Mouse (Mus musculus) hindbrain, embryonic 12.5 days (tissue): ENCODE results near the gene Azi2. TPM values are rescaled to one million over a fixed set of nuclear protein-coding genes. Genes with fewer than 3 reads are reported as not detected.

Experiments used
- ATAC-seq: fragments of 200-750 bp; cut with Nextera tagmentation; 2 replicates; pipeline ENCODE4 v1.8.0; 2017; ENCODE audit warnings: moderate TSS enrichment; ENCODE audit not compliant: low FRiP score
- H3K27ac ChIP-seq: fragments of 300-500 bp; sonication (generic); 2 replicates; pipeline ENCODE4 v1.5.1; 2016; ENCODE audit warnings: mild to moderate bottlenecking
- H3K27me3 ChIP-seq: fragments of 300-500 bp; sonication (generic); 2 replicates; pipeline ENCODE4 v1.6.1; 2016; ENCODE audit warnings: mild to moderate bottlenecking
- H3K36me3 ChIP-seq: fragments of 300-500 bp; sonication (generic); 2 replicates; pipeline ENCODE4 v1.6.1; 2016; ENCODE audit warnings: mild to moderate bottlenecking
- H3K4me1 ChIP-seq: fragments of 300-500 bp; sonication (generic); 2 replicates; pipeline ENCODE4 v1.6.1; 2016
- H3K4me2 ChIP-seq: fragments of 300-500 bp; sonication (generic); replicated peaks from 2 replicates; pipeline ENCODE4 v1.6.1; 2016; ENCODE audit warnings: mild to moderate bottlenecking
- H3K4me3 ChIP-seq: fragments of 300-500 bp; sonication (generic); 2 replicates; pipeline ENCODE4 v1.5.1; 2016; ENCODE audit warnings: mild to moderate bottlenecking
- H3K9ac ChIP-seq: fragments of 300-500 bp; sonication (generic); 2 replicates; pipeline ENCODE4 v1.6.1; 2016; ENCODE audit warnings: mild to moderate bottlenecking, moderate library complexity
- H3K9me3 ChIP-seq: fragments of 300-500 bp; sonication (generic); replicated peaks from 2 replicates; pipeline ENCODE4 v1.6.1; 2016; ENCODE audit warnings: mild to moderate bottlenecking
- WGBS: fragments of 180-500 bp; shearing (Covaris S2); methylation state at CpG from one replicate; pipeline ENCODE4 v1.1.7; 2016; 5-methylcytosine and 5-hydroxymethylcytosine counted together
- polyA plus RNA-seq: library from polyadenylated mRNA; unstranded; fragments of >200 nt; fragmentation: Nextera tagmentation; extraction: Ambion mirVana; gene quantifications from 2 replicates; pipeline ENCODE4 v1.2.1, GENCODE M21; 2016

Gene Azi2
- polyA plus RNA-seq, 1 experiment from 2014 or later = 79.0 TPM

DNA sequence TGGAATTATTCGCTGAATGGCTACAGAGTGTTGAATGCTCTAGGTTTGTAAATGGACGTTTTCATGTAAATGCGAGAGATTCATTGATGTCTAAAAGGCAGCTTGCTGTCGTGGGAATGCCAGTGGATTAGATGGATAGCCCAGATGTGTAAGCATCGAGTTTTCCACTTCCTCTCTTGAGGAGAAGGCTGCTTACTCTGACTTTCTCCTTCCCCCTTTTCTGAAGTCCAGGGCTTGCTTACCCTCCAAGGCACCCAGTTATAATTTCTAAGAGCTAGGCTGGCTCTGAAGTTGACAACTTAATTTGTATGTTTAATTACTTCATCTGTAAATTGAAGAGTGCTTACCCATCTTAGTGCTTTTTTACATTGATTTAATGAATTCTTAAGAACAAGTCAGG lies 1.3 kb downstream of the Azi2 start:
- H3K4me1 ChIP-seq = peaks cover 13% of the 10 kb centered on the region
- peak overlapping the region; percentile 63 for H3K4me2 ChIP-seq
- no peaks in the 10 kb centered on the region for H3K27me3 ChIP-seq
- no peak for ATAC-seq
- WGBS = 22% methylated on average over 5 of the region's 5 CpGs
- peak overlapping the region; percentile 79 for H3K4me3 ChIP-seq
- peak overlapping the region; percentile 87 for H3K9ac ChIP-seq
- H3K27ac ChIP-seq = no peak overlapping the region
- H3K9me3 ChIP-seq = no peaks in the 10 kb centered on the region
- H3K36me3 ChIP-seq = no peaks in the 10 kb centered on the region

GRCm38 (mm10) chr9:118042738-118043137 lies 2.4 kb downstream of the Azi2 start:
- Histone ChIP-seq H3K36me3 (no peaks in the 10 kb centered on the region), H3K4me1 (peaks cover 13% of the 10 kb centered on the region), H3K27ac (no peak overlapping the region), H3K27me3 (no peaks in the 10 kb centered on the region), H3K9me3 (no peaks in the 10 kb centered on the region), H3K4me2 (no peak overlapping the region), H3K9ac (no peak overlapping the region), H3K4me3 (no peak overlapping the region)
- ATAC-seq = no peak
- 95% methylated on average over 4 of the region's 4 CpGs for WGBS

DNA sequence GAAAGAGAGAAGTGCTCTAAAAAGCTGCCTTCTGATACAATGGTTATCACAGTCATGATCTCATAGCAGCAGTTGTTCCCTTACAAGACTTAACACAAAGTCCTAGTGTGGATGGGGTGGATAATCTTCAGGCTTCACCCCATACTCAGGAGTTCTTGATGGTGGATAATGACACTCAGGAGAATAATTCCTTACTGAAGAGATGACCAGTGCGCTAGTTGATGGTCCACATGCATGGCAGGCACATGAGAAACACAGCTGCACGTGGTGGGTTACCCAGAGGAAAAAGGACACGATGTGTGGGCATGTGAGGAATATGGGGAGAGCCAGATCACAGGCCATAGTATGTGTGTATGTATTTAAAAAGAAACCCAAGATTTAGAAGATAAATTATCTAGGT lies 3.3 kb downstream of the Azi2 start:
- no peak for ATAC-seq
- Histone ChIP-seq H3K9ac (no peak overlapping the region), H3K4me1 (peaks cover 13% of the 10 kb centered on the region), H3K36me3 (peaks cover 3% of the 10 kb centered on the region; the same call in 1 of the 2 replicates), H3K4me2 (no peak overlapping the region), H3K27me3 (no peaks in the 10 kb centered on the region), H3K9me3 (no peaks in the 10 kb centered on the region), H3K27ac (no peak overlapping the region), H3K4me3 (no peak overlapping the region)
- WGBS = 97% methylated on average over 3 of the region's 3 CpGs

DNA sequence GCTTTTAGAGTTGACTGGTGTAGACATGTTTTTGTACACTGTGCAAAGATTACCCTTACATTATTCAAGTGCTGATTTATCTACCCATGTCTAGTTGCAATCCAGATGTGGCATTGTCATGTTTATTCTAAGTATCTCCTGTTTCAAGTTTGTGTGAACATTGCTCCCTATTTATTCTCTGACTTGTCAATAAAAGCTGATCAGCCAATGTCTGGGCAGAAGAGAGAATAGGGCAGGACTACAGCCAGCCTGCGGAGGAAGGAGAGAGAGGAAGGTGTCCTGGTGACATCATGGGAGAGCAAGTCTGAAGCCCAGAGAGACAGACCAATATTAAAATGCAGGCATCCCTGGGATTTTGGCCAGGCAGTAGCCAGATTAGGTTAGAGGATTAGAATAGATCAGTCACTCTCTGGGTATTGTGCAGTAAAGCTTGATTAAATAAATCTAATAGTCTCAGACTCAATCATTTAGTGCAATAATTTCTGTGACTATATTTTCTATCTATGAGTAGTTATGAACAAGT lies 4.8 kb downstream of the Azi2 start:
- no peak overlapping the region for H3K9ac ChIP-seq
- ATAC-seq = no peak
- H3K27ac ChIP-seq = no peak overlapping the region
- H3K4me3 ChIP-seq = no peak overlapping the region
- H3K4me2 ChIP-seq = no peak overlapping the region
- no peaks in the 10 kb centered on the region for H3K9me3 ChIP-seq
- no peaks in the 10 kb centered on the region for H3K27me3 ChIP-seq
- H3K36me3 ChIP-seq = peaks cover 7% of the 10 kb centered on the region
- peaks cover 13% of the 10 kb centered on the region for H3K4me1 ChIP-seq
- WGBS = 87% methylated on average over 1 of the region's 1 CpGs

GRCm38 (mm10) chr9:118053286-118053685 lies 13.0 kb downstream of the Azi2 start:
- no peak for ATAC-seq
- peaks cover 36% of the 10 kb centered on the region for H3K36me3 ChIP-seq
- WGBS = 50% methylated on average over 1 of the region's 1 CpGs

GRCm38 (mm10) chr9:118059101-118059500 lies 18.8 kb downstream of the Azi2 start:
- no peaks in the 10 kb centered on the region for H3K9me3 ChIP-seq
- no peaks in the 10 kb centered on the region for H3K4me1 ChIP-seq
- no peak overlapping the region for H3K4me2 ChIP-seq
- no peak overlapping the region for H3K9ac ChIP-seq
- H3K27me3 ChIP-seq = no peaks in the 10 kb centered on the region
- peaks cover 39% of the 10 kb centered on the region for H3K36me3 ChIP-seq
- 91% methylated on average over 3 of the region's 3 CpGs for WGBS
- no peak overlapping the region for H3K27ac ChIP-seq
- H3K4me3 ChIP-seq = no peak overlapping the region
- ATAC-seq = no peak

More at GRCm38 (mm10) chr9:118053286-118053685, 13.0 kb downstream of the Azi2 start:
- Histone ChIP-seq H3K27me3 (no peaks in the 10 kb centered on the region), H3K9me3 (no peaks in the 10 kb centered on the region), H3K4me2 (no peak overlapping the region), H3K9ac (no peak overlapping the region), H3K27ac (no peak overlapping the region), H3K4me1 (no peaks in the 10 kb centered on the region), H3K4me3 (no peak overlapping the region)

DNA sequence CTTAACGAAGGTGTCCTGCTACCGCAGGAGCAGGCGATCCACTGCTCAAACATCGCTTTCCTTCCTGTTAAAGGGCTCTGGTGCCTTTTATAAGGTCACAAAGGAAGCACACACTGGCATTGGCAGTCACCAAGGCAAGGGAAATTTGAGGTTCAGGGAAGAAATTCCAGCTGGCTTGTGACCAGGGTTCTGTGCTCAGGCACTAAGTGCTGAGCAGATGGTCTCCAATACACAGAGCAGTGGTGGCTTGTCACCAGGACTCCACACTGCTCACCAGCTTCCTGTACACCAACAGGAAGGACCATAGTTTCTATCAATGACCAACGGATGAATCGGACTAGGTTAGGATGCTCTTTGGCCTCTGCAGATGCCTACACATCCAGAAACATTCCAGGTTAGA lies 30.1 kb downstream of the Azi2 start:
- no peak for ATAC-seq
- WGBS = 93% methylated on average over 6 of the region's 6 CpGs
- H3K36me3 ChIP-seq = peaks cover 32% of the 10 kb centered on the region

GRCm38 (mm10) chr9:118071337-118071736 lies 31.0 kb downstream of the Azi2 start:
- Histone ChIP-seq H3K4me1 (no peaks in the 10 kb centered on the region), H3K27me3 (no peaks in the 10 kb centered on the region), H3K27ac (no peak overlapping the region), H3K9ac (no peak overlapping the region), H3K9me3 (no peaks in the 10 kb centered on the region), H3K4me3 (no peak overlapping the region), H3K4me2 (no peak overlapping the region), H3K36me3 (peaks cover 27% of the 10 kb centered on the region)
- ATAC-seq = no peak
- 93% methylated on average over 3 of the region's 3 CpGs for WGBS

More for the DNA sequence above, 30.1 kb downstream of the Azi2 start:
- no peak overlapping the region for H3K4me2 ChIP-seq
- no peaks in the 10 kb centered on the region for H3K4me1 ChIP-seq
- H3K27me3 ChIP-seq = no peaks in the 10 kb centered on the region
- H3K9me3 ChIP-seq = no peaks in the 10 kb centered on the region
- H3K27ac ChIP-seq = no peak overlapping the region
- no peak overlapping the region for H3K4me3 ChIP-seq
- H3K9ac ChIP-seq = no peak overlapping the region

DNA sequence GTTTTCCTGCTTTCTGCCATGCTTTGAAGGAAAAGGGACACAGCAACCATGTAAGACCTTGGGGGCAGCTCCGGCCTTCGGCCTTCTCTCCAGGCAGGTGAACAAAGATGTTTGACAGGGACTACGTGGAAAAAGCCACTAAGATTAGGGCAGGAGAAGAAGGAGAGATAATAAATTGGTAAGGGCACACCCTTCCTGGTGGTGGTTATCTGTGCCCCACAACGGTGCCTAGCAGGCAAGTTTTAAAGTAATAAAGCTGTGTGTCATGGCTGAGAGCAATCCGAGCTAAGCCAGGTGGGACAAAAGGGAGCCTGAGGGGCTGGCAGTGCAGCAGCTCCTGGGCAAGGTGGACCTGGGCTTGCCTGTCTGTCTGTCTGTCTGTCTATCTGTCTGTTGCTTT lies 31.8 kb downstream of the Azi2 start:
- Histone ChIP-seq H3K9me3 (no peaks in the 10 kb centered on the region), H3K27me3 (no peaks in the 10 kb centered on the region), H3K9ac (no peak overlapping the region), H3K4me3 (no peak overlapping the region), H3K36me3 (peaks cover 25% of the 10 kb centered on the region), H3K4me2 (no peak overlapping the region), H3K27ac (no peak overlapping the region), H3K4me1 (no peaks in the 10 kb centered on the region)
- WGBS = 92% methylated on average over 5 of the region's 5 CpGs
- ATAC-seq = no peak

- no peaks in the 10 kb centered on the region for H3K27me3 ChIP-seq
- H3K36me3 ChIP-seq = peaks cover 13% of the 10 kb centered on the region
- no peaks in the 10 kb centered on the region for H3K4me1 ChIP-seq
- H3K4me2 ChIP-seq = no peak overlapping the region
- 97% methylated on average over 3 of the region's 3 CpGs for WGBS
- no peaks in the 10 kb centered on the region for H3K9me3 ChIP-seq
- H3K4me3 ChIP-seq = no peak overlapping the region
- H3K27ac ChIP-seq = no peak overlapping the region
- H3K9ac ChIP-seq = no peak overlapping the region
- ATAC-seq = no peak
Observed at GRCm38 (mm10) chr9:118073358-118073757, 33.1 kb downstream of the Azi2 start.

DNA sequence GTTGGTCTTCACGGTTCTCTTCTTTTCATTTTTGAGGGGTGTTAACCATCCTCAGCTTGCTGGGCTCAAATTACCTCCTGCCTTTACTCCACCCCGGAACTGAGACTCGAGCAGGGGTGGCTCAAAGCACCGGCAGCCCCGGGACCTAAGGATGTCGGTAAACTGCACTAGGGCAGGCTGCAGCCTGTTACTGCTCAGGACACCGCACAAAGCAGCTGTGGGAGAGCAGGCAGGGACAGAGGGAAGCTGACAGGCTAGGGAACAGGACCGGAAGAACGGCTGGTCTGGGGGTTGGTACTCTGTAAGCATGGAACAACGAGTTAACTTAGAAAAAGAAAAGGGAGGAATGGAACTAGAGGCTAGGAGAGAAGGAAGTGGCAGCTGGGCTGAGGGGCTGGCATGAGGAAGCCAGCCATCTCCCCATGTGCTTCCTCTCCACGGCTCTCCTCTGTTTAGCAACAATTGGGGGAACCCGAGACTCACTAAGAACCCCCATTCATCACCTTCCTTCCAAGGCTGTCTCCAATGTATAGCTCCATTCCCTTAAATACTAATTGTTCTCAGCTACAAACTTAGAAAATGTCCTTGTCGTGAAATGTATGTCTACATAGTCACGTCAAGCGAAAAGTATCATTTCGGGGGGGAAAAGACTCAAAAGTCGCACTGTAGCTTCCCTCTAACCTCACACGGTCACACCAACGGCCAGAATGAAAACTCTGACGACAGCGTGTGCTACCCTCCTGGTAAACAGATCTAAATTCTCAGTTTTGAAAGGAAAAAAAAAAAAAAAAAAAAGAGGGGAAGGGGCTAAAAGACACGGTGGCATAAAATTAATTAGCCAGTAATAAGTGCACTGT lies 42.5 kb downstream of the Azi2 start:
- peak overlapping the region; percentile 45 for H3K4me2 ChIP-seq
- ATAC-seq = no peak
- no peak overlapping the region for H3K27ac ChIP-seq
- H3K4me1 ChIP-seq = peaks cover 6% of the 10 kb centered on the region
- WGBS = 32% methylated on average over 22 of the region's 22 CpGs
- H3K27me3 ChIP-seq = no peaks in the 10 kb centered on the region
- no peak overlapping the region for H3K9ac ChIP-seq
- peak overlapping the region; percentile 1; the same call in 1 of the 2 replicates for H3K4me3 ChIP-seq
- no peaks in the 10 kb centered on the region for H3K9me3 ChIP-seq
- H3K36me3 ChIP-seq = no peaks in the 10 kb centered on the region

DNA sequence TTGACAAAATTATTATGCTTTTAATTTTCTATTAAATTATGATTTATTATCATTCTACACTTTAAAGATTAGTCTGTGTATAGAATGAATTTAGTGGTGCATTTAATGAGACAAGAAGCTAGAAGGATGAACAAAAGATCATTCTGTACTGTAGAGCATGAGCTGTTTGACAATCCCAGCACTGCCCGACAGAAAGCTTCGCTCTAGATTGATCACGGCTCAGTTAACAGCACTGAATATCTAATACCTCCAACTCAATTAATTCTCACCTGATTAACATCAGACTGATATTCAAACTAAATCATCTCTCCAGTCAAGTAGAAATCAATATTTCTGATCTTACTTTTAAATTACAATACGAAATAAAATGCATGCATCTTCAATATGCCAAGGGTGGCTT lies 43.5 kb downstream of the Azi2 start:
- WGBS = 60% methylated on average over 4 of the region's 4 CpGs
- no peak overlapping the region for H3K4me3 ChIP-seq
- no peak overlapping the region for H3K27ac ChIP-seq
- H3K9ac ChIP-seq = no peak overlapping the region
- H3K4me2 ChIP-seq = no peak overlapping the region
- peak; percentile 58; the same call in 1 of the 2 replicates for ATAC-seq
- no peaks in the 10 kb centered on the region for H3K36me3 ChIP-seq
- H3K27me3 ChIP-seq = no peaks in the 10 kb centered on the region
- H3K4me1 ChIP-seq = peaks cover 6% of the 10 kb centered on the region
- H3K9me3 ChIP-seq = no peaks in the 10 kb centered on the region

DNA sequence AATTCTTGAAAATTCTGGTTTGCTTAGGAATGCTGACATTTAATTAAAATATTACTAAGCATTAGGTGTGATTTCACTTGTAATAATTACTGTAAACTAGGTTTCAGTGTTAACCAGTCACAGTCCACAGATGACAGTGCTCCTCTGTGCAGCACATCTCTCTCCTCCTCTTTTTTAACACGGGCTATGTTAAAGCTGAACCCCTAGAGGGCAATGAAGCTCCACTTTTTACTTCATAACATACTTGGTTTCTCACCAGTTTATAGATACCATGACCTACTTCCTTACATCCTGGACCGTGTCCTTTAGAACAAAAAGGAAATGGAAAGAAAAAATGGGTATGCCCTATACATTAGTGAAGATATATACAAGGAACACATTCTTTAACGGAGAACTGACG lies 59.1 kb downstream of the Azi2 start:
- Histone ChIP-seq H3K9me3 (no peaks in the 10 kb centered on the region), H3K4me2 (no peak overlapping the region), H3K27ac (no peak overlapping the region), H3K4me1 (no peaks in the 10 kb centered on the region), H3K4me3 (no peak overlapping the region), H3K9ac (no peak overlapping the region), H3K36me3 (no peaks in the 10 kb centered on the region), H3K27me3 (no peaks in the 10 kb centered on the region)
- WGBS = 61% methylated on average over 4 of the region's 4 CpGs
- ATAC-seq = 0 out of 2 replicates have a peak, but pooled peaks have one; percentile 46
